Mouse (Mus musculus) heart, postnatal 0 days (tissue): ENCODE results near the gene Hinfp.

Source experiments
- CTCF ChIP-seq: IDR thresholded peaks from 2 replicates; pipeline ENCODE4 v1.5.1; 2016; ENCODE audit warnings: antibody characterized with exemption, control low read depth, low read depth
- EP300 ChIP-seq: IDR thresholded peaks from 2 replicates; pipeline ENCODE4 v1.6.1; 2016; ENCODE audit warnings: antibody characterized with exemption, low read depth

DNA sequence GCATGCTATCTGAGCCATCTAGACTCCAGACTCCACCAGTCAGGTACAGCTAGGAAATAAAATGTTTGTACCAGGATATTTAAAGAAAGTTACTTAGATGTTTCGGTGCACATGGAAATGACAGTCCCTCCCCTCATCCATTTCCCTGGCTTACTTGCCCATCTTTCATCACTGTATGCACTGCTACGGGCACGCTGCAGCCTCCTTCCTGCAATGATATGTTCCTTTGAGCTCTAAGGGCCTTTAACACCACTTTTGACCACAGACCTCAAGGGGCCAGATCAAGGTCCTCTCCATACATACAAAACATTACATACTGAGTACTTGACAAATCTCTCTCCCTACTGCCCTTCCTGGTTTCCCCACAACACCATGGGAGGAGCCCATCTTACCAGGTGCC lies 31.5 kb upstream of the Hinfp start:
- TF ChIP-seq EP300 (no peak), CTCF (no peak)
